Mouse (Mus musculus) C2C12 (cell line): ENCODE data around the gene Nhsl2.

Experiments used
- CEBPB ChIP-seq: IDR thresholded peaks from one replicate; pipeline ENCODE4 v1.6.1; 2011; ENCODE audit warnings: low read depth, mild to moderate bottlenecking, control low read depth, moderate library complexity
- CTCF ChIP-seq: IDR thresholded peaks from one replicate; pipeline ENCODE4 v1.5.1; 2011; ENCODE audit not compliant: control insufficient read depth, insufficient read depth, insufficient read length
- MAX ChIP-seq: IDR thresholded peaks from one replicate; pipeline ENCODE4 v1.6.1; 2011; ENCODE audit warnings: mild to moderate bottlenecking, control low read depth
- MYOD1 ChIP-seq: IDR thresholded peaks from one replicate; pipeline ENCODE4 v1.6.1; 2011; ENCODE audit warnings: low read depth; ENCODE audit not compliant: control insufficient read depth, insufficient read length
- MYOG ChIP-seq: IDR thresholded peaks from one replicate; pipeline ENCODE4 v1.6.1; 2011; ENCODE audit not compliant: control insufficient read depth, insufficient read length; ENCODE audit errors: extremely low read depth
- USF1 ChIP-seq: IDR thresholded peaks from one replicate; pipeline ENCODE4 v1.6.1; 2011; ENCODE audit warnings: low read depth, mild to moderate bottlenecking, control low read depth, moderate library complexity

DNA sequence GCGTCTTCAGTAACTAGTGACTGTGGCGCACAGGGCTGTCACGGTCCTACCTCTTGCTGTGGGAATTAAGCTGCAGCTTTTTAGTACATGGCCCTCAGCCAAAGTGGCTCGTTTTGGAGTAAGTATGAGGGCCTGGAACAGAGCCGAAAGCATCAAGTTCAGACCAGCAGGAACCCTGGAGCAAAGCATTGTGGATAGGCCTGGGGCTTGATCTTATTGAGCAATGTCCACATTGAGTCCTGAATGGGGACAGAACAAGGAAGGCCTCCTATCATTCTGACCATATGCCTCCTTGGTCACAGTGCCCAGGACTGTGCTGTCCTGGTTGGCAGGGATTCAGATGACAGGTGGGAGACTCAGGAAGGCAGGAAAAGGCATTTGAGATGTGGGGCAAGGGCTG, 211.1 kb downstream of the Nhsl2 start:
- TF ChIP-seq CTCF = no peak
- no peak for TF ChIP-seq MAX
- no peak for TF ChIP-seq USF1
- TF ChIP-seq MYOD1 = no peak
- no peak for TF ChIP-seq CEBPB
- no peak for TF ChIP-seq MYOG
